Mouse (Mus musculus) MEL (cell line): Measurements from ENCODE around the gene Ifi211. TPM values are rescaled to one million over a fixed set of nuclear protein-coding genes. Genes with fewer than 3 reads are reported as not detected.
"Not testable (repeated sequence)": the region's sequence is repeated elsewhere in the genome, so short reads cannot be mapped to it uniquely, and the experiment has no call there.

Experiments used
- DNase-seq: peaks from one replicate; pipeline ENCODE4 v3.0.0; 2011; ENCODE audit warnings: low read depth, low spot score
- H3K27ac ChIP-seq: 2 replicates; pipeline ENCODE4 v1.5.1; 2012; ENCODE audit warnings: low read depth, mild to moderate bottlenecking, control low read depth, low read length, moderate library complexity; ENCODE audit not compliant: control insufficient read depth
- H3K27me3 ChIP-seq, 2 experiments: fragments of 150-350 bp in 1 of 2; sonication (generic) in 1 of 2; 2 replicates each; pipeline ENCODE4 v1.6.1; 2012; ENCODE audit warnings: low read length in 2 of 2, mild to moderate bottlenecking in 2 of 2, improper control_type of control experiment in 1 of 2, moderate library complexity in 1 of 2; ENCODE audit not compliant: insufficient read depth in 2 of 2, control insufficient read depth in 1 of 2
- H3K36me3 ChIP-seq, 2 experiments: 2 replicates each; pipeline ENCODE4 v1.6.1; 2012 to 2014; ENCODE audit warnings: low read length in 2 of 2, improper control_type of control experiment in 1 of 2, inconsistent platforms in 1 of 2, mild to moderate bottlenecking in 1 of 2; ENCODE audit not compliant: insufficient read depth in 2 of 2, control insufficient read depth in 1 of 2
- H3K4me1 ChIP-seq, 2 experiments: fragments of 150-350 bp in 1 of 2; sonication (generic) in 1 of 2; 2 replicates each; pipeline ENCODE4 v1.6.1; 2012; ENCODE audit warnings: low read length in 2 of 2, improper control_type of control experiment in 1 of 2, mild to moderate bottlenecking in 1 of 2; ENCODE audit not compliant: insufficient read depth in 2 of 2, control insufficient read depth in 1 of 2
- H3K4me3 ChIP-seq, 2 experiments: fragments of 150-350 bp in 1 of 2; sonication (generic) in 1 of 2; 2 replicates each; pipeline ENCODE4 v1.5.1; 2012; ENCODE audit warnings: low read depth in 2 of 2, low read length in 2 of 2, mild to moderate bottlenecking in 2 of 2, moderate library complexity in 2 of 2, control low read depth in 1 of 2, improper control_type of control experiment in 1 of 2; ENCODE audit not compliant: control insufficient read depth in 1 of 2, insufficient read depth in 1 of 2
- H3K79me2 ChIP-seq: 2 replicates; pipeline ENCODE4 v1.6.1; 2012; ENCODE audit warnings: mild to moderate bottlenecking, low read length, moderate library complexity; ENCODE audit not compliant: control insufficient read depth, poor library complexity, insufficient read depth
- H3K9ac ChIP-seq: 2 replicates; pipeline ENCODE4 v1.6.1; 2012; ENCODE audit warnings: low read depth, mild to moderate bottlenecking, control low read depth, low read length, moderate library complexity; ENCODE audit not compliant: control insufficient read depth, poor library complexity, severe bottlenecking
- H3K9me3 ChIP-seq: fragments of 150-350 bp; sonication (generic); replicated peaks from 2 replicates; pipeline ENCODE4 v1.6.1; 2012; ENCODE audit warnings: mild to moderate bottlenecking, low read length, improper control_type of control experiment, moderate library complexity; ENCODE audit not compliant: insufficient read depth
- polyA plus RNA-seq, 2 experiments: library from polyadenylated mRNA; stranded (reverse) in 1 of 2; unstranded in 1 of 2; fragments of >175 nt in 1 of 2; fragments of >200 nt in 1 of 2; gene quantifications; 2 replicates each; pipeline versions ENCODE4 v1.2.1 to v1.2.4; 2012; ENCODE audit warnings: low replicate concordance in 2 of 2, low read depth in 1 of 2; ENCODE audit not compliant: insufficient read length in 2 of 2, insufficient read depth in 1 of 2, missing spikeins in 1 of 2
- total RNA-seq: library from RNA; depleted of rRNA; stranded (reverse); fragments of 300-350 nt; gene quantifications from 2 replicates; pipeline ENCODE4 v1.2.3, GENCODE M21; 2012

Ifi211 gene
- total and polyA plus RNA-seq, 3 experiments, result not detected

GRCm38 (mm10) chr1:173880004-173880666, 32.7 kb downstream of the Ifi211 start:
- H3K4me3 ChIP-seq, H3K27me3 ChIP-seq, DNase-seq, H3K36me3 ChIP-seq, H3K79me2 ChIP-seq, H3K9ac ChIP-seq, H3K9me3 ChIP-seq, H3K4me1 ChIP-seq, H3K27ac ChIP-seq: not testable (repeated sequence)

- not testable (repeated sequence) for H3K9me3 ChIP-seq, H3K9ac ChIP-seq, H3K79me2 ChIP-seq, H3K4me3 ChIP-seq, H3K36me3 ChIP-seq, DNase-seq, H3K4me1 ChIP-seq, H3K27me3 ChIP-seq, H3K27ac ChIP-seq
Measured at GRCm38 (mm10) chr1:173879225-173879987, 33.4 kb downstream of the Ifi211 start.

GRCm38 (mm10) chr1:173878264-173878663, 34.6 kb downstream of the Ifi211 start:
- H3K79me2 ChIP-seq, H3K36me3 ChIP-seq, H3K9ac ChIP-seq, DNase-seq, H3K27ac ChIP-seq, H3K4me3 ChIP-seq, H3K27me3 ChIP-seq, H3K9me3 ChIP-seq, H3K4me1 ChIP-seq: not testable (repeated sequence)

- not testable (repeated sequence) for H3K9ac ChIP-seq, H3K9me3 ChIP-seq, H3K79me2 ChIP-seq, H3K27me3 ChIP-seq, H3K4me3 ChIP-seq, DNase-seq, H3K36me3 ChIP-seq, H3K4me1 ChIP-seq, H3K27ac ChIP-seq
Measured at GRCm38 (mm10) chr1:173877125-173877524, 35.7 kb downstream of the Ifi211 start.

GRCm38 (mm10) chr1:173868586-173868985, 44.3 kb downstream of the Ifi211 start:
- not testable (repeated sequence) for H3K4me3 ChIP-seq, H3K36me3 ChIP-seq, DNase-seq, H3K79me2 ChIP-seq, H3K27me3 ChIP-seq, H3K27ac ChIP-seq, H3K9me3 ChIP-seq, H3K9ac ChIP-seq, H3K4me1 ChIP-seq
